Mouse (Mus musculus) ES-Bruce4 (cell line): ENCODE results near the gene Jag2. TPM values are rescaled to one million over a fixed set of nuclear protein-coding genes. Genes with fewer than 3 reads are reported as not detected.

Source experiments
- H3K27ac ChIP-seq: 2 replicates; pipeline ENCODE4 v1.5.1; 2012; ENCODE audit warnings: low read length, inconsistent platforms; ENCODE audit not compliant: insufficient read depth
- H3K27me3 ChIP-seq: 2 replicates; pipeline ENCODE4 v1.6.1; 2012; ENCODE audit warnings: mild to moderate bottlenecking, low read length, inconsistent platforms; ENCODE audit not compliant: control insufficient read depth, poor library complexity, insufficient read depth, severe bottlenecking
- H3K36me3 ChIP-seq: 2 replicates; pipeline ENCODE4 v1.6.1; 2012; ENCODE audit warnings: inconsistent platforms, mild to moderate bottlenecking, low read length, moderate library complexity; ENCODE audit not compliant: control insufficient read depth, poor library complexity, insufficient read depth, severe bottlenecking
- H3K4me1 ChIP-seq: one replicate; pipeline ENCODE4 v1.8.1; 2011; ENCODE audit warnings: low read length; ENCODE audit not compliant: control insufficient read depth, insufficient read depth
- H3K4me3 ChIP-seq: 2 replicates; pipeline ENCODE4 v1.5.1; 2011; ENCODE audit warnings: low read depth, mild to moderate bottlenecking, low read length
- H3K9ac ChIP-seq: 2 replicates; pipeline ENCODE4 v1.6.1; 2012; ENCODE audit warnings: low read depth, mild to moderate bottlenecking, inconsistent platforms; ENCODE audit not compliant: poor library complexity, severe bottlenecking
- H3K9me3 ChIP-seq: replicated peaks from 2 replicates; pipeline ENCODE4 v1.6.1; 2012; ENCODE audit warnings: mild to moderate bottlenecking, low read length, inconsistent platforms; ENCODE audit not compliant: control insufficient read depth, poor library complexity, insufficient read depth, severe bottlenecking
- CTCF ChIP-seq: IDR thresholded peaks from one replicate; pipeline ENCODE4 v1.8.1; 2011; ENCODE audit warnings: low read depth, low read length
- EP300 ChIP-seq: IDR thresholded peaks from 2 replicates; pipeline ENCODE4 v1.6.1; 2011; ENCODE audit warnings: low read depth, low read length; ENCODE audit not compliant: insufficient read depth
- POLR2A ChIP-seq: IDR thresholded peaks from one replicate; pipeline ENCODE4 v1.8.1; 2011; ENCODE audit warnings: low read length; ENCODE audit not compliant: insufficient read depth
- polyA plus RNA-seq: library from polyadenylated mRNA; stranded (reverse); fragments of >200 nt; gene quantifications from 2 replicates; pipeline ENCODE4 v1.2.4, GENCODE M21; 2011; ENCODE audit warnings: low read depth; ENCODE audit not compliant: missing spikeins, insufficient read depth, insufficient read length

Gene Jag2
- polyA plus RNA-seq, 1 experiment: 47.6 TPM

- Histone ChIP-seq H3K4me3 (no peak overlapping the region), H3K27ac (no peak overlapping the region), H3K9ac (no peak overlapping the region), H3K4me1 (peaks cover 4% of the 10 kb centered on the region), H3K9me3 (no peaks in the 10 kb centered on the region), H3K36me3 (no peaks in the 10 kb centered on the region), H3K27me3 (no peaks in the 10 kb centered on the region)
- no peak for TF ChIP-seq EP300
- no peak for TF ChIP-seq CTCF
- TF ChIP-seq POLR2A: no peak
Observed at GRCm38 (mm10) chr12:112866467-112867080, 63.0 kb downstream of the Jag2 start.

GRCm38 (mm10) chr12:112864804-112865203, 64.8 kb downstream of the Jag2 start:
- no peaks in the 10 kb centered on the region for H3K27me3 ChIP-seq
- no peaks in the 10 kb centered on the region for H3K9me3 ChIP-seq
- H3K36me3 ChIP-seq: no peaks in the 10 kb centered on the region
- H3K4me1 ChIP-seq: peaks cover 4% of the 10 kb centered on the region
- no peak for TF ChIP-seq POLR2A
- TF ChIP-seq CTCF: no peak
- TF ChIP-seq EP300: no peak
- H3K27ac ChIP-seq: no peak overlapping the region
- no peak overlapping the region for H3K4me3 ChIP-seq
- H3K9ac ChIP-seq: no peak overlapping the region

DNA sequence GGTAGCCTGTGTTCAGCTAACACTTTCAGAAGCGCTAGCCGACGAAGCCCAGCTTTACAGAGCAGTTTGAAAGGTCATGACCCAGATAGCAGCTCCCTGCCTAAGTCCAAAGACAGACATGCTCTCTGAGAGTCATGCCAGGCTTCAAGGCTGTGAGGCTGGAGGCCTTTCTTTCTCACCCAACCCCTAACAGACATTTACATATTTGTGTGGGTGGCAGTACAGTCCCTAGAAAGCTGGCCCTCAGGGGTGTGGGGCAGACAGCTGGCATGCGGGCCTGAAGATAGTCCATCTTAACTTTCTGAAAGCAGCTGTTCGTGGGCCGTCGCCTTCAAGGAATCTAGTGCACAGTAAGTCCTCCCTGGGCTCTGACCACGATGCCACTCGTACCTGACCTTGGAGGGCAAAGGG, 67.7 kb downstream of the Jag2 start:
- Histone ChIP-seq H3K9me3 (no peaks in the 10 kb centered on the region), H3K27me3 (no peaks in the 10 kb centered on the region), H3K9ac (no peak overlapping the region), H3K4me1 (no peaks in the 10 kb centered on the region), H3K4me3 (no peak overlapping the region), H3K36me3 (no peaks in the 10 kb centered on the region), H3K27ac (no peak overlapping the region)
- TF ChIP-seq EP300: no peak
- no peak for TF ChIP-seq CTCF
- TF ChIP-seq POLR2A: no peak

DNA sequence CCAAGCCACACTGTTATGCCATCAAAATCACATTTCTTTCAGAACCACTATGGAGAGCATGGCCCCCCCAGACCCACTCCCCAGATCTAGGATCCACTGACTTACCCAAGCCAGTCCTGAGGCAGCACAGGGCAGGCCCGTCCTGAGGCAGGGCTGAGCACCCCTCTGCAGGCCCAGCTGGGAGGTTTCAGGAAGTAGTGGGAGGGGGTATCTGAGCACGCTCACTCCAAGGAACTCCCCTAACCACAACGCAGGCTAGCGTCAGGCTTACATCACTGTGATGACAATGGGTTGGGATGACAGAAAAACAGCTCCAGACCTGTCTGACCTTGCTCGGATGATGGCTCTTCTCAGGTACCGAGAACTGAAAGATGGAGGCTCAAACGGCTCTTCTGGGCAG, 68.8 kb downstream of the Jag2 start:
- Histone ChIP-seq H3K4me1 (no peaks in the 10 kb centered on the region), H3K4me3 (no peak overlapping the region), H3K27me3 (no peaks in the 10 kb centered on the region), H3K9me3 (no peaks in the 10 kb centered on the region), H3K27ac (no peak overlapping the region), H3K9ac (no peak overlapping the region), H3K36me3 (no peaks in the 10 kb centered on the region)
- no peak for TF ChIP-seq CTCF
- TF ChIP-seq EP300: no peak
- TF ChIP-seq POLR2A: no peak

GRCm38 (mm10) chr12:112859930-112860329, 69.6 kb downstream of the Jag2 start:
- H3K27me3 ChIP-seq: no peaks in the 10 kb centered on the region
- TF ChIP-seq EP300: no peak
- TF ChIP-seq POLR2A: no peak
- TF ChIP-seq CTCF: no peak
- no peaks in the 10 kb centered on the region for H3K4me1 ChIP-seq
- no peaks in the 10 kb centered on the region for H3K9me3 ChIP-seq
- H3K4me3 ChIP-seq: no peak overlapping the region
- H3K36me3 ChIP-seq: no peaks in the 10 kb centered on the region
- no peak overlapping the region for H3K9ac ChIP-seq
- no peak overlapping the region for H3K27ac ChIP-seq

DNA sequence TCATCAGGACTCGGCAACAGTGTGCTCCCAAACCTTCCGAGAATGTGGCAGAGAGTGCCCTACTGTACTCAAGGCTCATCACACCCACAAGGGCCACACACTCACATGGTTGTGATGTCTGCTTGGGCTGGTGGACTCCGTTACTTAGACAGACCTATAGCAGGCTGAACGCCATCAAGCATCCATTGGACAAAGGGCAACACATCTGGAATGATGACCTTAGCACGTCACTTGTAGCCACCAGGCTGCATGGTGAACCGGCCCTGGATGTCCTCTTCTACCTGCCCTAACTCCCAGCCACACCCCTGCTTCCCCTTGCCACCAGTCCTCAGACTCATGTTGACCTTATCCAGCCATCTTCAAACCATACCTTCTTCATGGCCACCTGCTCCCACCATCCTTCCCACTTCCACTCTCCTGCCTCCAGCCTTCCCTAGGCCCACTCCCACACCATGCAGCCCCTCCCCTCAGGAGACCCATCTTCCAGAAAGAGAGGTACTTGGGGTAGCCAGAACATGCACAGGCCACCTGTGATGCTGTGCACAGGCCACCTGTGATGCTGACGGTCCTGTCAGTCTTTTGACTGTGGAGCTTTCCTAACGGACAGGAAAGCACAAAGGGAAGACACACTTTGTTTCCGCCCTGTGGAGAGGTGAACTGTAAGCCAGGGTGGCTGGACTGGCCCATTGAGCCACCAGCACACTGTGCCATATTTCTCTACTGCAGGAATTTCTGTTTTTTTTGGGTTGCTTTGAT, 70.8 kb downstream of the Jag2 start:
- H3K36me3 ChIP-seq: no peaks in the 10 kb centered on the region
- TF ChIP-seq CTCF (no peak), EP300 (no peak), POLR2A (no peak)
- no peak overlapping the region for H3K9ac ChIP-seq
- no peak overlapping the region for H3K4me3 ChIP-seq
- H3K9me3 ChIP-seq: no peaks in the 10 kb centered on the region
- no peaks in the 10 kb centered on the region for H3K4me1 ChIP-seq
- H3K27ac ChIP-seq: no peak overlapping the region
- H3K27me3 ChIP-seq: no peaks in the 10 kb centered on the region

Other genes starting within 250 kb of the Jag2 start
- gene Cep170b, start 209.3 kb downstream of the Jag2 start, polyA plus RNA-seq: 102 and 104 TPM in 2 replicates
- 0.90 and 1.1 TPM in 2 replicates for gene Pld4, start 169.1 kb downstream of the Jag2 start, polyA plus RNA-seq
- 25.8 and 28.6 TPM in 2 replicates for gene Ahnak2, start 127.1 kb downstream of the Jag2 start, polyA plus RNA-seq
- 4.9 and 7.6 TPM in 2 replicates for gene Clba1, start 120.8 kb downstream of the Jag2 start, polyA plus RNA-seq
- 58.9 and 59.1 TPM in 2 replicates for gene Cdca4, start 100.4 kb downstream of the Jag2 start, polyA plus RNA-seq
- gene Gpr132, start 61.5 kb downstream of the Jag2 start, polyA plus RNA-seq: 0.64 and 0.93 TPM in 2 replicates
- 47.5 and 48.8 TPM in 2 replicates for gene Nudt14, start 12.3 kb upstream of the Jag2 start, polyA plus RNA-seq
- 10.4 and 11.0 TPM in 2 replicates for gene Btbd6, start 46.7 kb upstream of the Jag2 start, polyA plus RNA-seq
- 24.5 and 24.7 TPM in 2 replicates for gene Brf1, start 70.9 kb upstream of the Jag2 start, polyA plus RNA-seq
- gene Pacs2, start 84.7 kb upstream of the Jag2 start, polyA plus RNA-seq: 20.7 and 23.8 TPM in 2 replicates
- gene Tex22, start 144.7 kb upstream of the Jag2 start, polyA plus RNA-seq: not detected in 2 replicates
- gene Mta1, start 168.5 kb upstream of the Jag2 start, polyA plus RNA-seq: 100 and 108 TPM in 2 replicates
- gene Crip2, start 210.5 kb upstream of the Jag2 start, polyA plus RNA-seq: 87.1 and 96.6 TPM in 2 replicates
- 78.5 and 79.5 TPM in 2 replicates for gene Crip1, start 216.5 kb upstream of the Jag2 start, polyA plus RNA-seq
- gene Tedc1, start 226.6 kb upstream of the Jag2 start, polyA plus RNA-seq: 24.5 and 38.2 TPM in 2 replicates